17 mouse cellular contexts compared by ENCODE assay signal in genomic region chr13:25392770-25393290, GRCm38 (mm10).
"Had no signal": no experiment of that assay in that cellular context is flagged by ENCODE, and none has a peak within 500 bp of the region (broad histone marks: within the 10 kb centered on the region; RNA-seq: fewer than 3 reads in every experiment).

No protein-coding gene starts in this region.

- H3K27ac ChIP-seq: kidney, postnatal 0 days; liver, embryonic 15.5 days; macrophage; midbrain, embryonic 15.5 days; neural tube, embryonic 13.5 days; stomach, embryonic 15.5 days had no signal

- H3K4me1 ChIP-seq: liver, embryonic 15.5 days; megakaryocyte, embryonic 14.5 days; midbrain, embryonic 15.5 days; stomach, embryonic 15.5 days had no signal

- H3K4me2 ChIP-seq: liver, embryonic 11.5 days; liver, embryonic 15.5 days; lung, embryonic 14.5 days; midbrain, embryonic 11.5 days; midbrain, embryonic 15.5 days; neural tube, embryonic 13.5 days; stomach, embryonic 15.5 days had no signal

- DNase-seq: kidney, adult 9 months; kidney, postnatal 36 days; layer of hippocampus, adult 9-11 months; layer of hippocampus, postnatal 36 days; lung, embryonic 14.5 days; lung, postnatal 14 days; right cerebral cortex, postnatal 14 days; thymus, postnatal 36 days had no signal

- H3K4me3 ChIP-seq: liver, embryonic 15.5 days; megakaryocyte, embryonic 14.5 days; midbrain, embryonic 15.5 days; neural tube, embryonic 13.5 days; stomach, embryonic 15.5 days had no signal

- H3K36me3 ChIP-seq: liver, embryonic 15.5 days; midbrain, embryonic 15.5 days; neural tube, embryonic 13.5 days; stomach, embryonic 15.5 days had no signal

- H3K27me3 ChIP-seq: liver, embryonic 15.5 days; megakaryocyte, embryonic 14.5 days; midbrain, embryonic 15.5 days; neural tube, embryonic 13.5 days; stomach, embryonic 15.5 days had no signal

- H3K9me3 ChIP-seq: liver, embryonic 15.5 days; midbrain, embryonic 15.5 days; neural tube, embryonic 13.5 days; stomach, embryonic 15.5 days had no signal

- ATAC-seq: midbrain, embryonic 15.5 days had no signal

- H3K9ac ChIP-seq: liver, embryonic 15.5 days; lung, embryonic 14.5 days; midbrain, embryonic 15.5 days; neural tube, embryonic 13.5 days; stomach, embryonic 15.5 days had no signal
